Mouse (Mus musculus) stomach, embryonic 14.5 days (tissue): ENCODE results near the gene Pex26. TPM values are rescaled to one million over a fixed set of nuclear protein-coding genes. Genes with fewer than 3 reads are reported as not detected.
A peak's percentile ranks its signal among the peaks of the same experiment; 100 is the strongest.

ENCODE experiments used
- ATAC-seq: fragments of 200-750 bp; cut with Nextera tagmentation; 2 replicates; pipeline ENCODE4 v1.8.0; 2017; ENCODE audit warnings: low read depth, moderate TSS enrichment; ENCODE audit not compliant: insufficient number of reproducible peaks, insufficient read depth, low FRiP score
- H3K27ac ChIP-seq: fragments of 300-500 bp; sonication (generic); 2 replicates; pipeline ENCODE4 v1.5.1; 2014; ENCODE audit warnings: mild to moderate bottlenecking, low read length, moderate library complexity, mixed read lengths
- H3K27me3 ChIP-seq: fragments of 300-500 bp; sonication (generic); 2 replicates; pipeline ENCODE4 v1.6.1; 2014; ENCODE audit warnings: low read length, control low read depth, mixed read lengths; ENCODE audit not compliant: control insufficient read depth, insufficient read depth
- H3K36me3 ChIP-seq: fragments of 300-500 bp; sonication (generic); 2 replicates; pipeline ENCODE4 v1.6.1; 2014; ENCODE audit warnings: mild to moderate bottlenecking, control low read depth, low read length, moderate library complexity, mixed read lengths; ENCODE audit not compliant: control insufficient read depth, insufficient read depth
- H3K4me1 ChIP-seq: fragments of 300-500 bp; sonication (generic); 2 replicates; pipeline ENCODE4 v1.6.1; 2014; ENCODE audit warnings: low read length, control low read depth, mixed read lengths; ENCODE audit not compliant: control insufficient read depth, insufficient read depth
- H3K4me2 ChIP-seq: fragments of 300-500 bp; sonication (generic); replicated peaks from 2 replicates; pipeline ENCODE4 v1.6.1; 2014; ENCODE audit warnings: low read depth, low read length, control low read depth
- H3K4me3 ChIP-seq: fragments of 300-500 bp; sonication (generic); 2 replicates; pipeline ENCODE4 v1.5.1; 2014; ENCODE audit warnings: low read depth, low read length, control low read depth
- H3K9ac ChIP-seq: fragments of 300-500 bp; sonication (generic); replicated peaks from 2 replicates; pipeline ENCODE4 v1.6.1; 2014; ENCODE audit warnings: low read depth, mild to moderate bottlenecking, control low read depth, low read length, moderate library complexity, mixed read lengths
- H3K9me3 ChIP-seq: fragments of 300-500 bp; sonication (generic); 2 replicates; pipeline ENCODE4 v1.6.1; 2016; ENCODE audit warnings: low read depth, low read length, control low read depth; ENCODE audit not compliant: control insufficient read depth
- WGBS: fragments of 180-500 bp; shearing (Covaris S2); extraction: QIAGEN DNeasy Blood & Tissue Kit; methylation state at CpG from one replicate; pipeline ENCODE4 v1.1.7; 2014; 5-methylcytosine and 5-hydroxymethylcytosine counted together
- polyA plus RNA-seq: library from polyadenylated mRNA; unstranded; fragments of >200 nt; fragmentation: Nextera tagmentation; extraction: Ambion mirVana; gene quantifications from 2 replicates; pipeline ENCODE4 v1.2.1, GENCODE M21; 2014

The Pex26 gene
- polyA plus RNA-seq: 12.5 and 14.1 TPM in 2 replicates

GRCm38 (mm10) chr6:121183414-121184173 lies at the start of gene Pex26:
Gene Pex26, plus strand, starts transcription at chr6:121183667.
- peaks cover 8% of the 10 kb centered on the region for H3K36me3 ChIP-seq
- H3K9me3 ChIP-seq: no peaks in the 10 kb centered on the region
- H3K4me3 ChIP-seq: peak within 1 kb of the TSS; percentile 71
- peak; percentile 86 for ATAC-seq
- 1% methylated on average over 32 of the region's 32 CpGs for WGBS
- H3K9ac ChIP-seq: peak within 1 kb of the TSS; percentile 65
- H3K27me3 ChIP-seq: no peaks in the 10 kb centered on the region
- peak within 1 kb of the TSS; percentile 84 for H3K4me2 ChIP-seq
- peak within 1 kb of the TSS; percentile 75 for H3K27ac ChIP-seq
- peaks cover 8% of the 10 kb centered on the region; the same call in 1 of the 2 replicates for H3K4me1 ChIP-seq

DNA sequence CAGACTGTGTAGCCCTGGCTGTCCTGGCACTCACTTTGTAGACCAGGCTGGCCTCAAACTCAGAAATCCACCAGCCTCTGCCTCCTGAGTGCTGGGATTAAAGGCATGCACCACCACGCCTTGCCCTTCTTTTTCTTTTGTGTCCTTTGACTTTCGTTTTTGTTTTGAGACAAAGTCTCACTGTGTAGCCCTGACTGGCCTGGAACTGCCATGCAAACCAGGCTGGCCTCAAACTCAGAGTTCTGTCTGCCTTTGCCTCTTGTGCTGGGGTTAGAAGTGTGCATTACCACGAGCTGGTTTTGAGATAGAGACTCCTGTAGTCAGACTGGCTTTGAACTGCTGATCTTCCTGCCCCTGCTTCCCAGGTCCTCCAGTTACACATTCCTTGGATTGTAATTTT lies 49.2 kb upstream of the Pex26 start:
- no peak for ATAC-seq

DNA sequence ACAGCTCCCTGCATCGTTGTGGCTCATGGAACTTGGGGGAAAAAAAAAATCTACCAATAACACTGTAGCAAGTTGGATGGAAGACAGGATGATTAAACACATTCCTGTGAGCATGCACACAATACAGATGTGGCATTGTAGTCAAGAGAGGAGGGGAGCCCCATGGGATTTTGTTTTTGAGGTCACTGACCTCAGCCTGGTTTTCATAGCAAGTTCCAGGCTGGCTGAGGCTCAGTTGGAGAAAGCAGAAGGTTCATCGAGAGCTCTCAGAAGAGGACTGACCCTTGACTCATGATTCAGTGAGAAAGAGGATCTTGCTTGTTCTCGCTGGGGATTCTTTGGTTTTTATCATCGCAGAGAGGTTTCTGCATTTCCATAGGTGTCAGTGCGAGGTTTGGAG lies 48.6 kb upstream of the Pex26 start:
- H3K4me2 ChIP-seq: no peak overlapping the region
- WGBS: 63% methylated on average over 5 of the region's 5 CpGs
- no peak overlapping the region for H3K4me3 ChIP-seq
- no peak overlapping the region for H3K27ac ChIP-seq
- H3K9me3 ChIP-seq: no peaks in the 10 kb centered on the region
- no peaks in the 10 kb centered on the region for H3K27me3 ChIP-seq
- no peak for ATAC-seq
- H3K36me3 ChIP-seq: no peaks in the 10 kb centered on the region
- H3K4me1 ChIP-seq: peaks cover 9% of the 10 kb centered on the region; the same call in 1 of the 2 replicates
- no peak overlapping the region for H3K9ac ChIP-seq

More for the DNA sequence above, 49.2 kb upstream of the Pex26 start:
- WGBS: 61% methylated on average over 3 of the region's 3 CpGs
- Histone ChIP-seq H3K27ac (no peak overlapping the region), H3K9ac (no peak overlapping the region), H3K9me3 (no peaks in the 10 kb centered on the region), H3K27me3 (no peaks in the 10 kb centered on the region; the same call in 1 of the 2 replicates), H3K4me1 (peaks cover 9% of the 10 kb centered on the region; the same call in 1 of the 2 replicates), H3K4me2 (no peak overlapping the region), H3K36me3 (no peaks in the 10 kb centered on the region), H3K4me3 (no peak overlapping the region)

DNA sequence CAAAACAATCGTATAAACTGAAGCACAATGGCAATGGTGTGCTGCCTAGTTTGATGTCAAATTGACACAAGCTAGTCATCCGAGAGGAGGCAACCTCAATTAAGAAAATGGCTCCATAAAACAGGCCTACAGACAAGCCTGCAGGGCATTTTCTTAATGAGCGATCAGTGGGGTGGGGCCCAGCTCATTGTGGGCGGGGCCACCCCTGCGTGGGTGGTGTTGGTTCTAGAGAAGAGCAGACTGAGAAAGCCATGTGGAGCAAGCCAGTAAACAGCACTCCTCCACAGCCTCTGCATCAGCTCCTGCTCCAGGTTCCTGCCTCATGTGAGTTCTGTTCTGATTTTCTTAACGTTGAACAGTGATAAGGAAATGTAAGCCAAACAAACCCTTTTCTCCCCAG lies 46.2 kb upstream of the Pex26 start:
- no peaks in the 10 kb centered on the region for H3K27me3 ChIP-seq
- no peak overlapping the region for H3K4me2 ChIP-seq
- 64% methylated on average over 6 of the region's 6 CpGs for WGBS
- ATAC-seq: no peak
- no peak overlapping the region for H3K9ac ChIP-seq
- H3K9me3 ChIP-seq: no peaks in the 10 kb centered on the region
- no peaks in the 10 kb centered on the region for H3K36me3 ChIP-seq
- H3K4me1 ChIP-seq: no peaks in the 10 kb centered on the region
- H3K27ac ChIP-seq: no peak overlapping the region
- H3K4me3 ChIP-seq: no peak overlapping the region

GRCm38 (mm10) chr6:121138338-121139040 lies 45.0 kb upstream of the Pex26 start:
- no peaks in the 10 kb centered on the region for H3K36me3 ChIP-seq
- 45% methylated on average over 12 of the region's 12 CpGs for WGBS
- no peaks in the 10 kb centered on the region for H3K27me3 ChIP-seq
- H3K4me1 ChIP-seq: 0 out of 2 replicates have a peak, but pooled peaks cover under 1% of the 10 kb centered on the region
- H3K4me2 ChIP-seq: no peak overlapping the region
- H3K9ac ChIP-seq: no peak overlapping the region; the same call in 1 of the 2 replicates
- H3K27ac ChIP-seq: no peak overlapping the region
- H3K4me3 ChIP-seq: no peak overlapping the region
- no peaks in the 10 kb centered on the region for H3K9me3 ChIP-seq
- ATAC-seq: 0 out of 2 replicates have a peak, but pooled peaks have one; percentile 47

GRCm38 (mm10) chr6:121139271-121139670 lies 44.2 kb upstream of the Pex26 start:
- 88% methylated on average over 1 of the region's 1 CpGs for whole genome bisulfite sequencing
- Histone ChIP-seq H3K4me3 (no peak overlapping the region), H3K27me3 (no peaks in the 10 kb centered on the region), H3K4me1 (peaks cover 6% of the 10 kb centered on the region), H3K9ac (no peak overlapping the region), H3K9me3 (no peaks in the 10 kb centered on the region), H3K36me3 (no peaks in the 10 kb centered on the region), H3K27ac (no peak overlapping the region), H3K4me2 (no peak overlapping the region)
- no peak for ATAC-seq

- H3K27ac ChIP-seq: no peak overlapping the region
- H3K4me2 ChIP-seq: no peak overlapping the region
- peaks cover 19% of the 10 kb centered on the region for H3K4me1 ChIP-seq
- no peak for ATAC-seq
- H3K9ac ChIP-seq: no peak overlapping the region
- 81% methylated on average over 7 of the region's 7 CpGs for WGBS
- H3K9me3 ChIP-seq: no peaks in the 10 kb centered on the region
- H3K27me3 ChIP-seq: no peaks in the 10 kb centered on the region
- no peaks in the 10 kb centered on the region for H3K36me3 ChIP-seq
- no peak overlapping the region for H3K4me3 ChIP-seq
These were observed 41.2 kb upstream of the Pex26 start for GRCm38 (mm10) chr6:121142298-121142697.

- H3K4me2 ChIP-seq: no peak overlapping the region
- H3K27ac ChIP-seq: no peak overlapping the region
- H3K36me3 ChIP-seq: no peaks in the 10 kb centered on the region
- H3K9me3 ChIP-seq: no peaks in the 10 kb centered on the region
- no peaks in the 10 kb centered on the region for H3K27me3 ChIP-seq
- no peak overlapping the region for H3K9ac ChIP-seq
- H3K4me3 ChIP-seq: no peak overlapping the region
- H3K4me1 ChIP-seq: peaks cover 19% of the 10 kb centered on the region
- no peak for ATAC-seq
- WGBS: 82% methylated on average over 8 of the region's 8 CpGs
These were observed 40.0 kb upstream of the Pex26 start for GRCm38 (mm10) chr6:121143439-121143838.
